Mouse (Mus musculus) cortical plate, adult 2 months (tissue): ENCODE measurements at regions not wholly inside any gene's neighbourhood (a gene's known extent, or its start where the extent isn't known, plus 50 kb on each side); places are given as distances from the start of the nearest gene placed in this dataset.

Experiments used
- CTCF ChIP-seq: fragments of 200-500 bp; IDR thresholded peaks from 2 replicates; pipeline ENCODE4 v1.5.1; 2011; ENCODE audit warnings: mild to moderate bottlenecking, control low read depth, low read length; ENCODE audit not compliant: insufficient read depth; ENCODE audit errors: extremely low read depth
- POLR2A ChIP-seq: fragments of 200-500 bp; IDR thresholded peaks from 2 replicates; pipeline ENCODE4 v1.6.1; 2011; ENCODE audit warnings: mild to moderate bottlenecking, low read length, control low read depth; ENCODE audit not compliant: insufficient read depth; ENCODE audit errors: extremely low read depth

DNA sequence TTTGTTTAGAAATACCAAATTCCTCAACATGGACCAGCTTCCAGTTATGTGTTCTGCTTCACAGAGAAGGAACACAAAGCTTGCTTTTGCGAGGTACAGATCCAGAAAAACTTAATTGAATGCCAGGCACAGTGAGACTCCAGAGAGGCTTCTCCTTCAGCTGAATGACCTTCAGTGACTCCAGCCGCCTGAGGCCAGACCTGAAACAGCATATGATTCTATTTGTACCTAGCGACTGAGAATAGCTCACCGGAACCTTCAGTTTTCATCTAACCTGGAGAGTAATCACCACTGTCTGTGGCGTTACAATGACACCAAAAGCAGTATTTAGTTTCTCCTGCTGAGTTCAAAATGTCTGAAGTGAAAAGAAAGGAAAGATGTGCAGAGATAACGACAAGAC lies 380.6 kb upstream of the Grik2 start:
- no peak for TF ChIP-seq CTCF
- no peak for TF ChIP-seq POLR2A
